Mouse (Mus musculus) forebrain, embryonic 16.5 days (tissue): ENCODE data around the gene Calhm3. TPM values are rescaled to one million over a fixed set of nuclear protein-coding genes. Genes with fewer than 3 reads are reported as not detected.
"Not testable (repeated sequence)": the region's sequence is repeated elsewhere in the genome, so short reads cannot be mapped to it uniquely, and the experiment has no call there.

ENCODE experiments used
- ATAC-seq: fragments of 200-750 bp; cut with Nextera tagmentation; 2 replicates; pipeline ENCODE4 v1.8.0; 2017; ENCODE audit warnings: mild to moderate bottlenecking, moderate library complexity
- H3K27ac ChIP-seq: fragments of 300-500 bp; sonication (generic); 2 replicates; pipeline ENCODE4 v1.5.1; 2014; ENCODE audit warnings: low read length, control low read depth
- H3K27me3 ChIP-seq: fragments of 300-500 bp; sonication (generic); replicated peaks from 2 replicates; pipeline ENCODE4 v1.6.1; 2014; ENCODE audit warnings: low read length; ENCODE audit not compliant: control insufficient read depth, insufficient read depth
- H3K36me3 ChIP-seq: fragments of 300-500 bp; sonication (generic); 2 replicates; pipeline ENCODE4 v1.6.1; 2014; ENCODE audit not compliant: control insufficient read depth, insufficient read depth
- H3K4me1 ChIP-seq: fragments of 300-500 bp; sonication (generic); replicated peaks from 2 replicates; pipeline ENCODE4 v1.6.1; 2014; ENCODE audit warnings: low read length; ENCODE audit not compliant: control insufficient read depth, insufficient read depth
- H3K4me2 ChIP-seq: fragments of 300-500 bp; sonication (generic); 2 replicates; pipeline ENCODE4 v1.6.1; 2014; ENCODE audit warnings: mild to moderate bottlenecking, low read length, control low read depth
- H3K4me3 ChIP-seq: fragments of 300-500 bp; sonication (generic); replicated peaks from 2 replicates; pipeline ENCODE4 v1.5.1; 2014; ENCODE audit warnings: mild to moderate bottlenecking, low read length, control low read depth
- H3K9ac ChIP-seq: fragments of 300-500 bp; sonication (generic); replicated peaks from 2 replicates; pipeline ENCODE4 v1.6.1; 2014; ENCODE audit warnings: low read depth, low read length, control low read depth
- H3K9me3 ChIP-seq: fragments of 300-500 bp; sonication (generic); 2 replicates; pipeline ENCODE4 v1.6.1; 2016; ENCODE audit warnings: low read length; ENCODE audit not compliant: control insufficient read depth
- WGBS: fragments of 180-500 bp; shearing (Covaris S2); extraction: QIAGEN DNeasy Blood & Tissue Kit; methylation state at CpG from one replicate; pipeline ENCODE4 v1.1.7; 2014; 5-methylcytosine and 5-hydroxymethylcytosine counted together
- polyA plus RNA-seq: library from polyadenylated mRNA; unstranded; fragments of >200 nt; fragmentation: Nextera tagmentation; extraction: Ambion mirVana; gene quantifications from 2 replicates; pipeline ENCODE4 v1.2.1, GENCODE M21; 2015

The Calhm3 gene
- polyA plus RNA-seq, 1 experiment from 2014 or later, result not detected

DNA sequence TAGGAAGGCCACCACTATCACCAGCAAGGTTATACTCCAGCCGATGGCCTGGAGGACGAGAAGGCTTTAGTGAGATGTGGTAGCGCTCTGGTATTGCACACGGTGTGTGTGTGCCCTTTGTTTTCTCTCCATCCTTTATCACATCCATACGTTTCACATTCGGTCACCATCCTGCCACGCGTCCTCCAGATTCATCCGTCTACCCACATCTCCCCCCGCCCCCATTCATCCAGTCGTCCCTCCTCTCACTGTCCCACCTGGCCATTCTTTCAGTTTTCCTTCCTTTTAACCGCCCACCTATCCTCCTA, 5.5 kb downstream of the Calhm3 start:
- peak overlapping the region; percentile 60 for H3K9ac ChIP-seq
- H3K4me2 ChIP-seq, result peak overlapping the region; percentile 66
- 0 out of 2 replicates have a peak, but pooled peaks cover 2% of the 10 kb centered on the region for H3K4me1 ChIP-seq
- H3K4me3 ChIP-seq, result peak overlapping the region; percentile 45
- 60% methylated on average over 12 of the region's 12 CpGs for WGBS
- no peaks in the 10 kb centered on the region for H3K36me3 ChIP-seq
- H3K27me3 ChIP-seq, result no peaks in the 10 kb centered on the region
- no peak overlapping the region for H3K27ac ChIP-seq
- H3K9me3 ChIP-seq, result no peaks in the 10 kb centered on the region
- ATAC-seq, result no peak; the same call in 1 of the 2 replicates

DNA sequence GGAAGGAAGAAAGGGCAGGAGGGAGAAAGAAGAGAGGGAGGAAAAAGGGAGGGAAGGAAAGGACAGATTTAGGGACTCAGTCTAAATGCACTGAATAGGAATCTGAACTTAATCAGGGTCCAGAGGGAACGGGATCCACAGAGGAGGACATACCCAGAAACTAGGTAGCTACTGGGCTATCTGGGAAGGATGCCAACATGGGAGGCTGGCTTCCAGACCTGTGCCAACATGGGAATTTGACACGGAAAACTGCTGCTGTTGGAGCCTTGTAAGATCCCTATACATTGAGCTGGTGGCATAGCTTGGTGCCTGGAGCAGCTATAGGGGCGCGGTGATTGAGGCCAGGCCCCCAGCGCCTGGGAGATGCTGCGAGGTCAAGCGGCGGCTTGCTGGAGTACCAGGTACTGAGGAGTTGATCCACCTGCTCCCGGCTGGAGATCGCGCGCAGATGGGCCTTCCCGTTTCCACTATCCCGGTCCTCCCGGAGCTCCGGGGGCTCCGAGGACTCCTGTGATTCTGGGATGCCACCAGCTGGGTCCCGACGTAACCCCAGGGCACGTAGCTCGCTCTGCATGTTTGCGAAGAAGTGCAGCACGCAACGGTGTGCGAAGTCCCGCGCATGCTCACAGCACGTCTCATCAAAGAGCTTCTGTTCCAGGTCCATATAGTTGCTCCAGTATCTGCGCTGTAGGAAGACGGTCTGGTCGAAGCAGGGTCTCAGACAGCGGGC, 6.1 kb downstream of the Calhm3 start:
- H3K9me3 ChIP-seq, result no peaks in the 10 kb centered on the region
- H3K4me1 ChIP-seq, result 0 out of 2 replicates have a peak, but pooled peaks cover 2% of the 10 kb centered on the region
- H3K27ac ChIP-seq, result no peak overlapping the region
- H3K9ac ChIP-seq, result peak overlapping the region; percentile 60
- ATAC-seq, result peak; percentile 67
- peak overlapping the region; percentile 66 for H3K4me2 ChIP-seq
- no peaks in the 10 kb centered on the region for H3K36me3 ChIP-seq
- H3K4me3 ChIP-seq, result peak overlapping the region; percentile 45
- no peaks in the 10 kb centered on the region for H3K27me3 ChIP-seq
- 29% methylated on average over 32 of the region's 32 CpGs for WGBS

DNA sequence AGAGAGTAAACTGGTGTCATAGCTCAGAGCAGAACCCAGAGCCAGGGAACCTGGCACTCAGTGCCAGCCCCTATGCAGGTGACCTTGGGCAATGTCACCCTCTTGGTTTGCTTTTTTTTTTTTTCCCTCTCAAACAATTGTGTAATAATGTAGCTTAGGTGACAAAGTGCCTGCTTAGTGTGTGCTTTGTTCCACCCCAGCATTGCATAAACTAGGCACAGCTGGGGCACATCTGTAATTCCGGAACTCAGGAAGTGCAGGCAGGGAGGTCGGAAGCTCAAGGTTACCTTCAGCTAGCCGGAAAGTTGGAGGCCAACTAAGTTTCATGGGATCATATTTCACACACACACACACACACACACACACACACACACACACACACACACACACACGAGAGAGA, 7.7 kb downstream of the Calhm3 start:
- 64% methylated on average over 4 of the region's 4 CpGs for WGBS
- Histone ChIP-seq H3K4me3 (no peak overlapping the region), H3K9ac (no peak overlapping the region), H3K36me3 (no peaks in the 10 kb centered on the region), H3K27me3 (no peaks in the 10 kb centered on the region), H3K27ac (no peak overlapping the region), H3K4me1 (0 out of 2 replicates have a peak, but pooled peaks cover 2% of the 10 kb centered on the region), H3K9me3 (no peaks in the 10 kb centered on the region), H3K4me2 (no peak overlapping the region)
- no peak for ATAC-seq

DNA sequence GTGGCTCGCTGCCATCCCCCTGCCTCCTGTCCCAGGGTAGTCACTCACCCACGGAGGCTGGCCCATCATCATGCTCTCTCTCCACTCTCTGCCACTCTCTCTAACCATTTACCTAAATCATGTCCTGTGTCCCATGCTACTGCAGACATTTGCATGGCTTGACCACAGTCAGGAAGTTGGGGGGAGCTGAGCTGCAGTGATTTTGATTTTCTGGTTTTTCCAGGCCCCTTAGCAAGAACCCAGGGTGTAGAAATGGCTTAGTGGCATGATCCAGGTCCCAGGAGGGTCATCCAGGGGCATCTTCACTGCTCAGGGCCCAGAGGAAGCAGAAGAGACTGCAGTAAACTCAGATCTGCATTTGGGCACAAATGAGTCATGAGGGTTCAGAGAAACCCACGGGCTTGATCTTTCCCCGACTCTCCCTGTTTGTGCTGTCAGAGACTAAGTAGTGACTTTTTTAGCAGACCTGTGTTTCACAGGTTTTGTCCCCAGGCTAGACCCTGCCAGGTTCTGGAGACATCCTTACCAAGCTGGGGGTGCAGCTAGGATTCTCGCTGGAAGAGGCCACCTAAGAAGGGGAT, 9.2 kb downstream of the Calhm3 start:
- Histone ChIP-seq H3K9ac (no peak overlapping the region), H3K4me2 (no peak overlapping the region), H3K9me3 (no peaks in the 10 kb centered on the region), H3K4me3 (no peak overlapping the region), H3K27ac (no peak overlapping the region), H3K36me3 (no peaks in the 10 kb centered on the region), H3K4me1 (0 out of 2 replicates have a peak, but pooled peaks cover 2% of the 10 kb centered on the region), H3K27me3 (no peaks in the 10 kb centered on the region)
- WGBS, result 85% methylated on average over 5 of the region's 5 CpGs
- ATAC-seq, result no peak

DNA sequence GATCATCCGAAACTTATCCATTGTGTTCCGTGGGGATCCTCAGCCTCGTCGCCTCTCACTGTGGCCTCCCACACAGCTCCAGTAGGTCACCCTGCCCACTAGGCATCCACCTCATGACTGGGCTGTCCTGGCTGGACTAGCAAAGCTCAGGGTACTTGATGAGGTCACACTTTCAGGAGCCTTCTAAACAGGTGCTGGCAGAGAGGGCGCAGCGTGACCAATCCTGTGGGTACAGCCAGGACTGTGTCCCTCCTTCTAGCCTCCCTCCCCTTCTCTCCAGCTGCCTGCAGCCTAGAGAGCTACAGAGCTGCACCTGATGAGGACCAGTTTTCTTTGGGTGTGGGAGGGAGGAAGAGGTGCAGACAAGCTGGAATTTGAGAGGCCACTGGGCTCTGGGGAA, 13.4 kb downstream of the Calhm3 start, which contains the start of gene Calhm1:
Gene Calhm1, minus strand, starts transcription at position 101 of the 400 bp plus-strand sequence.
- Histone ChIP-seq H3K9ac (no peak within 1 kb of the TSS), H3K27ac (no peak within 1 kb of the TSS), H3K27me3 (no peaks in the 10 kb centered on the region), H3K4me2 (no peak within 1 kb of the TSS), H3K4me3 (no peak within 1 kb of the TSS), H3K4me1 (no peaks in the 10 kb centered on the region), H3K9me3 (no peaks in the 10 kb centered on the region), H3K36me3 (no peaks in the 10 kb centered on the region)
- WGBS, result 90% methylated on average over 6 of the region's 6 CpGs
- ATAC-seq, result no peak

DNA sequence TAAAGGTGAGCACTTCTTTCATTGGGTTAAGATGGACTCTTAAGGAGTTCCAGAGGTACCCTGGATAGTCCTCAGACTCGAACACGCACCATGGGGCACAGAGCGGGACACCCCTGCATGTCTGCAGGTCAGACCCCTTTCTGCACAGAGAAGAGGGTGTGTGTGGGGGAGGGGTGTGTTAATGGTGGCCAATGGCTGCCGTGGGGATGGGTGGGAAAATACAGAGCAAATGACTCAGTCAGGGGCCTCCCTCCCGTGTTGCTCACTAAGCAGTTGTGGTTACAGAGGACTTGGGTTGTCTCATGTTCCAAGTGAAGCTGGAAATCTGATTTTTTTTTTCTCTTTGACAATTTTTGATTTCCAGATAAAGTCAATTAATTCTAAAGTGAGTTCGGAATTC, 15.1 kb downstream of the Calhm3 start:
- H3K27me3 ChIP-seq, result no peaks in the 10 kb centered on the region
- WGBS, result 84% methylated on average over 6 of the region's 6 CpGs
- H3K4me3 ChIP-seq, result no peak overlapping the region
- peaks cover 9% of the 10 kb centered on the region for H3K4me1 ChIP-seq
- H3K9me3 ChIP-seq, result no peaks in the 10 kb centered on the region
- no peak for ATAC-seq
- H3K27ac ChIP-seq, result no peak overlapping the region
- no peak overlapping the region for H3K9ac ChIP-seq
- no peak overlapping the region for H3K4me2 ChIP-seq
- no peaks in the 10 kb centered on the region for H3K36me3 ChIP-seq

DNA sequence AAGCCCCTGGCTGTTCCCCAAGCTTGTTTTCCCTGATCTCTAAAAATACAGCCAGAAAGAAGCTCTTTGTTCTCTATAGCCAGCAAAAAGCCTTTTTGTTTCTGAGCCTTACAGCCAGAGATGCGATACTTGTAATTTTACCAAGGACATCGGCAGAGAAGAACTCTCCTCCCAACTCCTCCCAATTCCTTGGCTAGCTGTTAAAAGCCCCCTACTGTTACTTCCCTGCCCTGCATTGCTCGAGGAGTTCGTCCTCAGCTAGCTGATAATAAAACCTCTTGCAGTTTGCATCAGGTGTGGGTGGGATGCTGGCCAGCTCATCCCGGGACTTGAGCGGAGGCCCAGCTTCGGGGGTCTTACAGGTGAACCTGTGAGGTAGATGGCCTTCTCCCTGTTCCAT, 18.0 kb downstream of the Calhm3 start:
- H3K4me3 ChIP-seq, H3K27me3 ChIP-seq, H3K27ac ChIP-seq, H3K9me3 ChIP-seq, H3K4me2 ChIP-seq, ATAC-seq, H3K9ac ChIP-seq, H3K36me3 ChIP-seq: not testable (repeated sequence)
- 39% methylated on average over 7 of the region's 7 CpGs for WGBS
- H3K4me1 ChIP-seq, result peaks cover 16% of the 10 kb centered on the region

DNA sequence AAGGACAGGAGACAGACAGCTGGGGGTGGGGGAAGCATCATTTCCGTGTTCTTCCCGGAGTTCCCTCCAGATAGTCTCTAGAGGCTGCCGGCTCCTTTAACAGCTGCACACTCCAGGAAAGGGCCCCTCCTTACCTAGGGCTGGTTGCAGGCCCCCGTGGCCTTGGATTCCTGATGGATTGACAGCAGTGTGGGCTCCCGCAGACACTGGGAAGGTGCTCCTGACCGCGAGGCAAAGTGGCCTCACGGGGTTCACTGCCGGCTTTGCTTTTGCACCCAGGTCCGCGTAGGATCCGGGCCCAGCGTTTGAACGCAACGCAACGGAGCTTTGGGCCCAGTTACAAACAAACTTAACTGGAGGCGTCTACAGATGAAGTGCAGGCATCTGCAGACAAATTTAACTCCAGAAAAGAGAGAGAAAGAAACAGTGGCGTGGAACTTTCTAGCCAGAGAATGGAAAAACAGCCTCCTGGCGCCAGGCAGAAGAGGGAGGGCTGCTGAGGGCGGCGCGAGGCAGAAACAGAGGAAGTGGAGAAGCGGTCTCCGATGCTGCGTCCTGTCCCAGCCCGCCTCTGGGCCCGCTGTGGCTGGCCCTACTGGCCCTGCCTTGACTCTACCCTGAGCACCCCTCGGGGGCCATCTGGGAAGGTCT, 19.7 kb downstream of the Calhm3 start, which contains the start of gene Calhm2:
Gene Calhm2, minus strand, starts transcription at position 524 of the 651 bp plus-strand sequence.
- Histone ChIP-seq H3K36me3 (no peaks in the 10 kb centered on the region), H3K27ac (no peak within 1 kb of the TSS), H3K27me3 (no peaks in the 10 kb centered on the region), H3K4me1 (peaks cover 16% of the 10 kb centered on the region), H3K9me3 (no peaks in the 10 kb centered on the region), H3K4me2 (peak within 1 kb of the TSS; percentile 42), H3K4me3 (peak within 1 kb of the TSS; percentile 13), H3K9ac (peak within 1 kb of the TSS; percentile 35)
- 12% methylated on average over 28 of the region's 28 CpGs for WGBS
- ATAC-seq, result peak; percentile 61

DNA sequence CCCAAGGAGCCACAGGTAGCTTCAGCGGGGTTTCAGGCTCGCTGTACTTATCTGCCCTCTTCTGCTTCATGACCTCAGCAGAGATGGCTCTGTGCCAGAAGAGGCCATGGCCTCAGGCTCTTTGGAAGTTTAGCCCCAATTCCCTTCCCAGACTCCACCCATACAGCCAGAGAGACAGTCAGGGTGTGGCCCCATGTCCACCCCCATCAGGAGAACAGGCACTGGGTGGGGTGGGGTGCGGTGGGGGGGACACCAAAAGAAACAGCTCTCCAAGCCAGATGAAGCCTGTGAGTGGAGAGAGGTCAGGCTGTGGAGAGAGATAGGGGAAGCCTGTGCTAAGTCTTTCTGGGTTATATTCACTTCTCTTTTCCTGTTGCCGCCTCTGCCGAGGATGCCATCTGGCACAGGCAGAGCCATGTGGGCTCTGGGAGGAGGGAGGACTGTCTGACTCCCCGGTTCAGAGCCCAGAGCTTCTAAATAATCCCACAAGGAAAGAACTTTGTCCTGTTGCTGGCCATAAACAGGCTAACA, 20.4 kb downstream of the Calhm3 start:
- peak; percentile 75 for ATAC-seq
- Histone ChIP-seq H3K4me3 (no peak overlapping the region), H3K9me3 (no peaks in the 10 kb centered on the region), H3K4me2 (peak overlapping the region; percentile 42), H3K4me1 (peaks cover 16% of the 10 kb centered on the region), H3K27ac (no peak overlapping the region), H3K9ac (no peak overlapping the region), H3K36me3 (no peaks in the 10 kb centered on the region), H3K27me3 (no peaks in the 10 kb centered on the region)
- 35% methylated on average over 6 of the region's 6 CpGs for WGBS
